Mouse (Mus musculus) forebrain, embryonic 13.5 days (tissue): ENCODE data around the gene Vps72. TPM values are rescaled to one million over a fixed set of nuclear protein-coding genes. Genes with fewer than 3 reads are reported as not detected.

Experiments
- microRNA-seq: library from miRNA; unstranded; fragments of <30 nt; microRNA quantifications from one replicate; pipeline ENCODE4, GENCODE M21; 2016
- polyA plus RNA-seq: library from polyadenylated mRNA; unstranded; fragments of >200 nt; fragmentation: Nextera tagmentation; extraction: Ambion mirVana; gene quantifications from 2 replicates; pipeline ENCODE4 v1.2.1, GENCODE M21; 2015

The Vps72 gene
- polyA plus RNA-seq, 1 experiment from 2014 or later = 266 TPM

Small RNA genes within 50 kb of the gene (microRNA-seq; reads per million reads assigned to microRNA genes)
- gene Mir8099-1 = not detected

Other genes with a start within 250 kb of the Vps72 start
- 390 and 393 TPM in 2 replicates for gene Psmb4, start 224.1 kb upstream of the Vps72 start, polyA plus RNA-seq
- 7.6 and 9.0 TPM in 2 replicates for gene Selenbp1, start 178.0 kb upstream of the Vps72 start, polyA plus RNA-seq
- 4.3 TPM in 2 replicates for gene Rfx5, start 156.9 kb upstream of the Vps72 start, polyA plus RNA-seq
- gene Pi4kb, start 136.3 kb upstream of the Vps72 start, polyA plus RNA-seq = 23.6 and 25.5 TPM in 2 replicates
- 26.6 and 27.8 TPM in 2 replicates for gene Zfp687, start 95.6 kb upstream of the Vps72 start, polyA plus RNA-seq
- gene Psmd4, start 68.4 kb upstream of the Vps72 start, polyA plus RNA-seq = 299 and 311 TPM in 2 replicates
- gene Pip5k1a, start 4.1 kb upstream of the Vps72 start, polyA plus RNA-seq = 20.4 and 20.6 TPM in 2 replicates
- 0.72 and 0.81 TPM in 2 replicates for gene Tmod4, start 13.5 kb downstream of the Vps72 start, polyA plus RNA-seq
- 99.5 and 106 TPM in 2 replicates for gene Scnm1, start 23.0 kb downstream of the Vps72 start, polyA plus RNA-seq
- 29.6 and 30.8 TPM in 2 replicates for gene Lysmd1, start 23.1 kb downstream of the Vps72 start, polyA plus RNA-seq
- gene Tnfaip8l2, start 31.3 kb downstream of the Vps72 start, polyA plus RNA-seq = 1.1 and 1.2 TPM in 2 replicates
- 14.1 and 14.6 TPM in 2 replicates for gene Sema6c, start 49.4 kb downstream of the Vps72 start, polyA plus RNA-seq
- gene Gabpb2, start 106.9 kb downstream of the Vps72 start, polyA plus RNA-seq = 7.7 and 8.5 TPM in 2 replicates
- gene Cdc42se1, start 117.7 kb downstream of the Vps72 start, polyA plus RNA-seq = 92.3 and 96.3 TPM in 2 replicates
- gene Mllt11, start 121.1 kb downstream of the Vps72 start, polyA plus RNA-seq = 174 and 191 TPM in 2 replicates
- gene Gm128, start 130.6 kb downstream of the Vps72 start, polyA plus RNA-seq = 0.19 and 0.38 TPM in 2 replicates
- not detected in 2 replicates for gene Bnipl, start 140.2 kb downstream of the Vps72 start, polyA plus RNA-seq
- 39.6 and 40.0 TPM in 2 replicates for gene Mindy1, start 170.3 kb downstream of the Vps72 start, polyA plus RNA-seq
- gene Prune1, start 171.1 kb downstream of the Vps72 start, polyA plus RNA-seq = 28.4 and 32.7 TPM in 2 replicates
- 0.52 and 1.1 TPM in 2 replicates for gene Anxa9, start 196.2 kb downstream of the Vps72 start, polyA plus RNA-seq
- 98.4 and 103 TPM in 2 replicates for gene Cers2, start 203.8 kb downstream of the Vps72 start, polyA plus RNA-seq
- 45.4 and 51.8 TPM in 2 replicates for gene Setdb1, start 246.2 kb downstream of the Vps72 start, polyA plus RNA-seq